Mouse (Mus musculus) cerebellum, adult 8-10 months (tissue): ENCODE measurements around the gene Galns.
"Not testable (repeated sequence)": the region's sequence is repeated elsewhere in the genome, so short reads cannot be mapped to it uniquely, and the experiment has no call there.

ENCODE experiments used
- DNase-seq: peaks from one replicate; pipeline ENCODE4 v3.0.0; 2022

The Galns gene

GRCm38 (mm10) chr8:122586749-122587148 lies 24.5 kb downstream of the Galns start:
- no peak for DNase-seq

- DNase-seq = no peak
Measured at GRCm38 (mm10) chr8:122586171-122586570, 25.1 kb downstream of the Galns start.

DNA sequence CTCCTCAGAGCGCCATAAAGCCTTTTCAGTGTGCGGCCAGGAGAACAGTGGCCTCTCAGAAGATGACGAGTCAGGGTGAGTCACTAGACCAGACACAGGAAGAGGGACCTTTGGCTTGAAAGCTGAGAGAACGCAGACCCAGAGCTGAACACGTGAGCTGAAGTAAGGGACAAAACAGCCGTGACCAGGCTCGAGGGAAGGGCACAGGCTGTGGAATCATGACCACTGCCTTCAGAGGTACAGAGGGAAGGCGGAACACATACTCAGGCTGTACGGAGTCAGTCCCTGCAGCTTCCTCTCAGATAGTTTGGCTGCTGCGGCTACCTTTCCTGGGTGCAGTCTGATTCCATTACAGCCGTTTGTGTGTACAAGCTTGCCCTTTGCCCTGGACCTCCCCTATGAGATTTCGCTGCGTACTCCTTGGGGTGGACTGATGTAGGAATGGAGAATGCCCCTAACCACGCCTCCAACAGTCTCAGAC lies 25.8 kb downstream of the Galns start:
- DNase-seq = no peak

DNA sequence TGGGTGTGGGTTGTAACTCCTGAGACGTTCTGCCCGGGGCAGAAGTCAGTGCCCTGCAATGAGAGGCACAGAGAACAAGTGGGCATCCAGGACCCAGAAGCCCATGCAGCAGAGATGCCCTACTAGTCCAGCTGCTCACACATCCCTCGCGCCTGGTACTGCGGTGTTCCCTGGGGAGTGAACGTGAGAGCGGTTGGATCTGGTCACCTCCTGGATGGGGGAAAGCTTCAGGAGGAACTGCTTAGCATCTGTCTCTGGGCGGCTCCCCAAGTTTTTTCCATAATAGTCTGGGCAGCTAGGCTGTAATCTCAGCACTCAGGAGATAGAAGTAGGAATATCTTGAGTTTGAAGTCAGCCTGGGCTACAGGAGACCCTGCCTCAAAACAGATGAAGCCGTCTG lies 26.3 kb downstream of the Galns start:
- DNase-seq = no peak

DNA sequence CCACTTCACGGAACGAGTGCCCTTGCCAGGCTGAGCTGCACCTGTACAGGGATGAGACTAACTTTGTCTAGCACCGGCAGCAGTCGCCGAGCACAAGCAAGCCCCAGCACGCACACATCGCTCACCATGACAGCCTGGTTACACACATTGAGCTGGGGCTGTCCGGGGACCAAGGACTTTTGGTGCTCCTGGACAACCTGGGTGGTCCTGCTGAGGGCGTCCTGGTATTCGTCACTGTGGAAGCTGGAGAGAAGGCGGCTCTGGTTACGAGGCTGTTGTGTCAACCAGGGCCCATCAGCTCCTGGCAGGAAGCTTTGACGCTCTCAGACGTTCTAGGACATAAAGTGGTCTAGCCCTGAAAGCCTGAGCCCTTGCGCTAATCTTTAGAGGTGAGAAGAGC lies 30.3 kb downstream of the Galns start:
- no peak for DNase-seq

- no peak for DNase-seq
Measured at GRCm38 (mm10) chr8:122579196-122579595, 32.1 kb downstream of the Galns start.

DNA sequence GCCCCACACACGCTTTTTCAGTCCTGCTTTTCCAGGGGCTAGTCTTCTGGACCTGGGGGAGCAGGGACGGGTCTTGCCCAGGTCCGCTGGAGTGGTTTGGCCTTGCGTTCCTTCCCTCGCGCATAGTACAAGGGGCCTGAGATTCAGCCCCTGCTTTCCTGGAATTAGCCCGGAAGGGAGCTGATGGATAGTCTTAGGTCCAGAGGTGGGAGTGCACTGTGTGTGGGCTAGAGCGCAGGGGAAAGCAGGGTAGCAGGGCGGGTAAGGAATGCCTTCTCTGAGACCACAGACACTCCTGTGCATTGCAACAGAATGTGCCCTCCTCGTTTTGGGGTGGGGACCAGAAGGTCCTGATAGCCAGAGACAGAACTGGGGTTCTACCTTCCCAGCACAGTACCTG lies 34.1 kb downstream of the Galns start:
- no peak for DNase-seq

DNA sequence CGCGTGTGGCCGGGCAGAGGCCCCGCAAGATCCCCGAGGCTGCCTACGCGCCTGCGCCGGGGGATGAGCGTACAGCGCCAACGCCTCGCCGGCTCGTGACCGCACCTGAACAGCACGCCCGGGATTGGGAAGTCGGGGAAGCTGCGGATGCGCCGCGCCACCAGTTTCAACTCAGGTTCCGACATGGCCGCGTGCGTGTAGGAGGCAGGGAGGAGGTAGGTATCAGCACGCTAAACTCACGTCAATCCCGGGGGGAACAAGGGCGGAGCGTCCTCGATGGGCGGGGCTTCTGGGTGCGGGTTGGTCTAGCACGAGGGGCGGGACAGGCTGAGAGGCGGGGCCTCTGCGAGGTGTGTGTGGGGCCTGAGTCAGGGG lies 34.6 kb downstream of the Galns start, which contains the start of gene Aprt:
TSS of gene Aprt (minus strand) at position 262 of the 375 bp plus-strand sequence.
- peak; percentile 96 for DNase-seq

- peak; percentile 33 for DNase-seq
Measured at GRCm38 (mm10) chr8:122575735-122576647, 35.3 kb downstream of the Galns start.

DNA sequence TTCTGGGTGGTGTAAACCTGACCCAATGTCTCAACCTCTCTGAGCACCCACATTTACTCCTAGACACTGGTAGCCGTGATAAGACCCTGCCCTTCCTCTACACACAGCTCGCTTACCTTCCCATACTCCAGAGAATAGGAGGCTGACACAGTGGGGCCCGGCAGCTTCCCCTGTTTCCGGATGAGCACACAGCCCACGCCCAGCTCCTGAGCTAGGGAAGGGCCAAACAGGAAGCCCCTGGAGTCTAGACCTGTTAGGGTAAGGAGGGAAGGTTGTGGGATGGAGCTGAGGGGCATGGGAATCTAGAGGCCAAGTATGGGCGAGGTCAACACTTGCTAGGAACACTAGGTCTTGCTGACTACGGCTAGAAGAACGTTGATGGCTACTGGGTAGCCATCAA lies 36.0 kb downstream of the Galns start:
- DNase-seq = no peak

GRCm38 (mm10) chr8:122574667-122575251 lies 36.5 kb downstream of the Galns start:
- no peak for DNase-seq

- no peak for DNase-seq
Measured at GRCm38 (mm10) chr8:122574264-122574663, 37.0 kb downstream of the Galns start.

DNA sequence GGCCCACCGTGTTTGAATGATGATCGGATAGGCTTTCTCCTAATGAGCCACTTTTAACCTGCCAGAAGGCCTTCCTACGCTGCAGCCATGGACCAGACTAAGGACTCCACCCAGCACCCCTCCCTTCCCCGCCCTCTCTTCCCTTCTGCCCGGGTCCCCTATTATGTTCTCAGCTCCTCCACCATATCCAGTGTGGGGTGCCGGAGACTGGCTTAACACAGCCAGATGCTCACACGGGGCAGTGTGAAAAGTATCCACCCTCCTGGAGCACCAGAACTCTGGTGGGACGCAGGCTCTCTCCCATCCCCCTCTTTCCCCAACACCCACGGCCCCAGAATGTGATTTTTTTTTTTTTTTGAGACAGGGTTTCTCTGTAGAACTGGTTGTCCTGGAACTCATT lies 37.7 kb downstream of the Galns start:
- DNase-seq = no peak

DNA sequence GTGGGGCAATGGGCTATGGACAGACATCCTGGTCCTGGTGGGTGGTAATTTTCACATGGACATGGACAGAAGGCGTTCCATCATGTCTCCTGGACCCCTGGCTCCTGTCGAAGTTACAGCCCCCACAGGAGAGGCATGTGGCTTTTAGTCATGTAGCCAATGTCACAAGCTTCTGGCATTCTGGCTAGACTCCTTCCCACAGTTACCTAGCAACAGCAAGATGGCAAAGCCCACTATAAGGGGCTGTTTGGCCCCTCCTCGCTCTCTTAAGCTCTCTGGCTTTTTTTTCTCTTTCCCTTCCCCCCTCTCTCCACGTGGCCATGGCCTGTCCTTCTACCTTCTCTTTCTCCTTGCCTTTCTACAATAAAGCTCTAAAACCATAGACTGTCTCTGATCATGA lies 38.1 kb downstream of the Galns start:
- DNase-seq = not testable (repeated sequence)

DNA sequence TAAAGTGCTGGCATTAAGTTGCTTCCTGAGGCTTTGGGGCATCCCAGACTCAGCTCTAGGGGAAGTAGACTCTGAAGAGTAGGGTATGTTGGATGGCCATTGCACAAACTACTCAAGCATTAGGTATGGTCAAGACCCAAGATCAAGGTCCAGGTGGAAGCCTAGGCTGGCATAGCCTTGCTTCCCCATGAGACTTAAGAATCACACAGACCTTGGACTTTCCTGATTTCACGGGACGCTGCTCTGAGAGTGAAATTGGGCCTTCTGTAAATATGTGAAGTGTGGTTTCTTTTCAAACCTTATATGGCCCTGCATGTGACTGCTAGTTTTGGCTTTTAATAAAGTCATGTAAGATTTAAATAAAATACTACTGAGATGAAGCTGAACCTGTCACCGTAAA lies 38.5 kb downstream of the Galns start:
- no peak for DNase-seq

GRCm38 (mm10) chr8:122571750-122572267 lies 39.5 kb downstream of the Galns start:
- DNase-seq = no peak

DNA sequence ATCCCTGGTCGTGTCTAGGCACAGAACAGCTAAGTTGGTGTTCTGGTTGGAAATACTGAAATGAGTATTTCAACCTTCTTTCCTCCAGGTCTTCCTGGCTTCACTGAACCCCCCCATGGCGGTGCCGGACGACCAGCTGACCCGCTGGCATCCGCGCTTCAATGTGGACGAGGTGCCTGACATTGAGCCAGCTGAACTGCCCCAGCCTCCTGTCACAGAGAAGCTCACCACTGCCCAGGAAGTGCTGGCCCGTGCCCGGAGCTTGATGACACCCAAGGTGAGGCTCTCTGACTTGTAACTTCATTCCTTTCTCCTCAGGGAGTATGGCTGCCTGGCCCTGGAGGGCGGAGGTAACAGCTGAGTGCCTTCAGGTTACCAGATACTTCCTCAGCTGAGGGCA lies 40.1 kb downstream of the Galns start:
- DNase-seq = peak; percentile 64

- no peak for DNase-seq
Measured at GRCm38 (mm10) chr8:122569996-122570395, 41.3 kb downstream of the Galns start.

DNA sequence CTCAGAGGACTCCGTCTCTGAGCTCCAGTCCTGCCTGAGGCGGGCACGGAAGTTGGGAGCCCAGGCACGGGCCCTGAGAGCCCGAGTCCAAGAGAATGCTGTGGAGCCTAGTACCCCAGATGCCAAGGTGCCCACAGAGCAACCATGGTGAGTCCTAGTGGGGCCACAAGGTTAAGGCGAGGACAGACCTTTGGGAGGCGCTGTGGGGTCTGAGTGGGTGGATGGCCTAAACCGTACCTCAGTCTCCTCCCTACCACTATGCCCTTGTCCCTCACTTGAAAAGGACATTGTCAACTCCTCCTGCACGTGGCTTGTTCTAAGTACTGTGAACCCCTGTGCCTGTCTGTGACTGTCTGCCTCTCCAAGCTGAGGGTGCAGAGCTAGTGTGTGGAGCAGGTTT lies 41.9 kb downstream of the Galns start:
- no peak for DNase-seq

- DNase-seq = no peak
Measured at GRCm38 (mm10) chr8:122568881-122569309, 42.4 kb downstream of the Galns start.

DNA sequence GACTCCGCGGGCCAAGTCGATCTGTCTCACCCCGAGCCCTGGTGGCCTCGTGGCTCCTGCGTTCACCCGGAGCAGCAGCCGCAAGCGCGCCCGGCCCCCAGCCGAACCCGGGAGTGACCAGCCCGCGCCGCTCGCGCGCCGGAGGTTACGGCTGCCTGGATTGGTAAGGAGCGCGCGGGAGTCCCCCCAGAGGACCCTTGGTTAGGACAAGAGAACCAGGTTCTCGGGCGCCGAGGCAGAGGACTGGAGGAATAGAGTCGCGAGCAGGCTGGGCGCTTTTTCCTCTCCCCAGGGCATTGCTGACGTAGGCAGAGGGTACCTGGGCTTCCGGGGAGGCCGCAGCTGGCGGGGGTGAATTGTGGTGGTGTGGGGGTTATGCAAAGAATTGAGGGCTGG lies 43.2 kb downstream of the Galns start:
- no peak for DNase-seq

GRCm38 (mm10) chr8:122567361-122568108 lies 43.7 kb downstream of the Galns start, which contains the start of gene Cdt1:
Cdt1 (plus strand) TSS chr8:122568015.
- peak; percentile 96 for DNase-seq

DNA sequence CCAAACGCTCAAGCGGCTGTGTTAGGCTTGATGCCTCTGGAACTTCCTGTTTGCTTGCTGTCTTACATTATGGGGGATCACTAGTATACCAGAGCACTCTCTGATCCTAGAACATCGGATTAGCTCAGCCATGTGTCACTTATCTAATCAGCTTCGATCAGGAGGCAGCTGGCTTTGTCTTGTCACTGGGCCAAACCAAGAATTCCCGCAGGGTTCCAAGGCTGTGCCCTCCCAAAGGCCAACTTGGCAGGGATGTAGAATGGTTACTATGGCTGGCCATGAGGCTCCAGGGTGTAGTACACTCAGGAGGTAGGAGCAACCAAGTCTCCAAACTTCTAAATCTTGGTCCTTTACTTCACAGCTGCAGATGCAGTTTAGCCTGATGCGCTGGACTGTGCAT lies 44.5 kb downstream of the Galns start:
- DNase-seq = no peak
